Mouse (Mus musculus): ENCODE results near the gene Arrdc1. TPM values are rescaled to one million over a fixed set of nuclear protein-coding genes. Genes with fewer than 3 reads are reported as not detected.
A peak's percentile ranks its signal among the peaks of the same experiment; 100 is the strongest.

Arrdc1 gene
- total RNA-seq, 2 experiments from 2014 or later = 12.8 to 15.5 TPM

DNA sequence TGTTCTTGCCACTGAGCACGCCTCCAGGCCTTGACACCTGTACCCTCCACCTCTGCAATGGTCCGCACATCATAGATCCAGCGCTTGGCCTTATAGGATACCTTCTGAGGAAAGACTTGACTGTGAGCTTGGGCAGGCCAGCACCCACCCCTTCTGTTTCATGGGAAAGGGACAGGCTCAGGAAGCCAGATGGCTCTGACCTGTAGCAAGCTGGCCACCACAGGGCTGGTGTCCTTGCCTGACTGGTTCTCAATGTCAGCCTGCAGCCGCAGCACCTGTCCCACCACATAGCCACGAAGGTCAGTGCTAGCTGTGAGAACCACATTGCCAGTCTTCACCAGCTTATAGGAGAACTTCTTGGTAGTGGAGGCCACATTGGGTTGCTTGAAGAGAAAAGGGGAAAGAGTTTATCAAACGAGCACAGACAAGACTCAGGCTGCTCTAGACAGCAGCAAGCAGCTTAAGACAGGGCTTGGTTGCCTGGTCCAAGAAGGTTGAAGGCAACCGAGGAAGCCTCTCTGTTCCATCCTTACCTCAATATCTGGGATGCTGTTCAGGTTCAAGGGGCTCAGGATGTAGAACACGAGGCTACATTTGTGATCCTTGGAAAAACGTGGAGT lies 8.6 kb downstream of the Arrdc1 start:
- DNase-seq (ENCODE audit: low spot score in 2 of 2) = no peak
- intact Hi-C loops (cut with DNase I) = no loop called here

DNA sequence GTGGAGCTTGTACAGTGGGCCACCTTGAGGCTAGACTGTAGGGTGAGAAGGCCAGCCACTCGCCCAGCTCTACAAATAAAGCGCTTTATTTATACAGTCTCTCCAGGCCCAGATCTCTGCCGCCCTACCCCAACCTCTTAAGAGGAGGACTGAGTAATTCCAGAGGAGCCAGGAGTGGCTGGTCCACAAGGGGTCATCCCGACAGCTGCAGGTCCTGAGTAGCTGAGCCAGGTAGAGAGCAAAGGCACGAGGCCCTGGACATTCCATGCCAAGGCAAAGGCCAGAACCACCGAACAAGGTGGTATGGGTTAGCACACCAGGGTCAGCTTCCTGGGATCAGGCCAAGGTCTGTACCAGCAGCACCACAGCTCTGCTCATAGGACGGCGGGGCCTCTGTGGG lies 9.8 kb downstream of the Arrdc1 start:
- no peak for DNase-seq (ENCODE audit: low spot score in 2 of 2)
- intact Hi-C loops (cut with DNase I) = no loop called here

DNA sequence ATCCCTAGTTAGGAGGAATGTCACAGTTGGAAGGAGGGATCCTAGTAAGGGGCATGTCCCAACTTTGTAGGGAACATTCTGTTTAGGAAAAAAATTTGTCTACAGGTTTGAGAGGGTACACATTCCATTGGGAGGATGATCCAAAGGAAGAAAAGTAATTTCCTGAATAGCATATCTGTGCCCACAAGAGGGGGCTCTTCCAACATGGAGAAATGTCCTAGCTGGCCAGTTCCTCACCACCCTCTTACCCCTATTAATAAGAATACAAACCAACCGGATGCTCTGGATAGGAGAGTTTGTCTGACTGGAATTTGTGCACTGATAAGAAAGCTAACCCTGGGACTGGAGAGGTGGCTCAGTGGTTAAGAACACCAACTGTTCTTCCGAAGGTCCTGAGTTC lies 11.5 kb downstream of the Arrdc1 start:
- no peak for DNase-seq (ENCODE audit: low spot score in 2 of 2)
- intact Hi-C loops (cut with DNase I) = no loop called here

DNA sequence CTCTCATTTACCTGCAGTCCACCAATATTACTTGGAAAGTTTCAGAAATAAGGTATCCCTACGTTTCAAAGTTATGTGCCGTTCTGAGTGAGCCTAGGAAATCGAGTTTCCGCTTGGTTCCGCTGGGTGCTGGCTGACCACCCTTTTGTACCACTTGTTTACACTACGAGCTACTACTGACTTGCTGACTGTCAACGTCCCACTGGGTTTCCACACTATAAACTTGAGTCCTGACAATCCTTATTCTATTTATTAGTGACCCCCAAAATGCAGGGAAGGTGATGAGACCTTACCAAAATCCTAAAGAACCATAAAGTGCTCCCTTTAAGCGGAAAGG lies 15.2 kb downstream of the Arrdc1 start:
- intact Hi-C loops (cut with DNase I) = no loop called here
- DNase-seq (ENCODE audit: low spot score in 2 of 2) = no peak

DNA sequence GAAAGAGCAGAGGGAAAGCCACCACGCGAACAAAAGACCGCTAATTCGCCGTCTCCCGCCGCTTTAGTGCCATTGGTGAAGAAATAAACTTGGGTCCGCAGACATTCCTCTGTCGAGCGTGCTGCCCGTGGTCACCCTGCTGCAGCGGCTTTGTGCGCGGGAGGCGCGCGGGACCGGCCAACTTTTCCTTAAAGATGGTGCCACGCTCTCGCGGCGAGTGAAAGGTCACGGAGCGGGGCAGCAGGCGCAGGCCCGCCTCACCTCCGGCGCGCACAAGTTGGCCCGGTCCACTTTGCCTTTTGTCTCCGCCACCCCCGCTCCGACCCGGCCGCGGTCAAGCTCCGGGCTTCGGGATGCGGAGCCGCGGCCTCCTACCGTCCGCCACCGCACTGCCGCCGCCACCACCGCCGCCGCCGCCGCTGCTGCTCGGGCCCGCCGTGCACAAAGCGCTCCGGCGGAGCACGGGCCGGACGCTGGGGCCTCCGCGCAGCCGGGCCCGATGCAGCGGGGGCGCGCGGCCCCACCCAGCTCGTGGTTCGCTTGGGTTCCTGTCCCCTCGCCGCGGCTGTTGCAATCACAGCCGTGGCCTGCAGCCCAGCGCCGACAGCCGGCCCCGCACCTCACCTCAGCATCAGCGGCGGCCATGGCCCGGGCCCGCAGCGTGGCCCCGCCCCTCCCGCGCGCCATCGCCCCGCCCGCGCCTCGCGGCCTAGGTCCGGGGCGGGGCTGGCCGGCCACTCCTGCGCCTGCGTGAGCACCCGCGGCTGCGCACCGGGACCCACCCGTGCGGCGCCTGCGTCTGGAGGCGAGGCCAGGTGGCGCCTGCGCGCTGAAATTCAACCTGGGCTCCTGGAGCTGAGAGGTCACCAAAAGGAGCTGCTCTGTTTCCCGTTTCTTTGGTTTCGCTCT lies 15.9 kb downstream of the Arrdc1 start, which contains the start of gene Ehmt1:
TSS of gene Ehmt1 (minus strand) at position 685 of the 909 bp plus-strand sequence.
- intact Hi-C loops (cut with DNase I) = no loop called here
- peak; percentile 96 for DNase-seq (ENCODE audit: low spot score in 2 of 2)

DNA sequence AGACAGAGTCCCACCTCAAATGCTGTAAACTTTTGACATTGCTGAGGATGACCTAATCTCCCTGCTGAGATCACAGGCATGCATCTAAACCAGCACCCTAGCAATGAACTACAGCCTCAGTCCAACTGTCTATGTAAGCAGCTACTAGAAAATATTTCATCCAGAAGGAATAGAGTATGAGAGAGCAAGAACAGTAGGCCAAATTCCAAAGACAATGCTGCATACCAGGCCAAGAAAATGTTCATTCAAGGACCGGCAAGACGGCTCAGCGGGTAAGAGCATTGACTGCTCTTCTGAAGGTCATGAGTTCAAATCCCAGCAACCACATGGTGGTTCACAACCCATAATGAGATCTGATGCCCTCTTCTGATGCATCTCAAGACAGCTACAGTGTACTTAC lies 20.3 kb downstream of the Arrdc1 start:
- no peak for DNase-seq (ENCODE audit: low spot score in 2 of 2)
- intact Hi-C loops (cut with DNase I) = no loop called here

DNA sequence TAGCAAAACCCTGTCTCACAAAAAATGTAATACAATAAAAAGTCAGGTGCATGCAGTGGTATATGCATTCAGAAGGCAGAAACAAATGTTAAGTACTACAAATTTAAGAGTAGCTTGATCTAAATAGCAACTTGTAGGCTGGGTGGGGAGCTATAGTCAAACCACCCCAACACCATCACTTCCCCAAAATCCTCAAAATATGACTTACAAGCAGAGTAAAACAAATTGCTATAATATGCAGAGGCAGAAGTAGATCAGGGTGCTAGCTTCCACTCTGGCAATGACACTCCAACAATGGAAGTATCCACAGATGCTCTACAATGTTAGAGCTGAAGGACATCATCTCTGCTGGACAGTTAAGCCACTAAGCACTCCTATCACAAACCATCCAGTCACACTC lies 22.5 kb downstream of the Arrdc1 start:
- intact Hi-C loops (cut with DNase I) = no loop called here
- DNase-seq (ENCODE audit: low spot score in 2 of 2) = no peak

DNA sequence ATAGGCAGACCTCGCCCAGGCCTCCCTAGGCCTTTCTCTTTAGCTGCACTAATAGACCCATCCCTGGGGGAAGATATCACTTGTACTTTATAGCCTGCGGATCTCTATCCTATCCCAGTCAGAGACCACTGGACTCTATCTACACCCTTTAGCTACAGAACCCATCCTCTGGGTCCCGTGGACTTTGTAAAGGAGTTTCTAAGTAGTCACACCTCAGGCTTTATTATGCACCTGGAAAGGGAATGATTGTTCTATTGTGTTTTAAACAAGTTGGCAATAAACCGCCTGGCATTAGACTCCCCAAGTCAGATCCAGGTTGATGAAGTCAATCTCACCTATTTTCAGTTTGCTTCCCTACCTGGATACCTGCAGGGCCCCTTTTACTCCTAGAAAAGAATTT lies 22.9 kb downstream of the Arrdc1 start:
- no peak for DNase-seq (ENCODE audit: low spot score in 2 of 2)
- intact Hi-C loops (cut with DNase I) = no loop called here

DNA sequence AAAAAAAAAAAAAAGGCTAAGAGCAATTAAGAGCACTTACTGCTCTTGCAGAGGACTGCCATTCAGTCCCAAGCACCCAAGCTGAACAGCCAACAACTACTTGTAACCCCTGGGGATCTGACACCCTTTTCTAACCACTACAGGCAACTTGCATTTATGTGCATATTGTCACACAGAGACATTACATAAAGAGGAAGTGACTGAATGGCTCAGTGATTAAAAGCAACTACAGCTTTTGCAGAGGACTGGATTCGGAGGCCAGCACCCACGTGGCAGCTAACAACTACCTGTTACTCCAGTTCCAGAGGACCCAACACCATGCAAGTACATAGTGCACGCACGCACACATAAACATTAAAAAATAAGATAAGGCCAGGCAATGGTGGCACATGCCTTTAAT lies 24.6 kb downstream of the Arrdc1 start:
- intact Hi-C loops (cut with DNase I) = no loop called here
- no peak for DNase-seq (ENCODE audit: low spot score in 2 of 2)

DNA sequence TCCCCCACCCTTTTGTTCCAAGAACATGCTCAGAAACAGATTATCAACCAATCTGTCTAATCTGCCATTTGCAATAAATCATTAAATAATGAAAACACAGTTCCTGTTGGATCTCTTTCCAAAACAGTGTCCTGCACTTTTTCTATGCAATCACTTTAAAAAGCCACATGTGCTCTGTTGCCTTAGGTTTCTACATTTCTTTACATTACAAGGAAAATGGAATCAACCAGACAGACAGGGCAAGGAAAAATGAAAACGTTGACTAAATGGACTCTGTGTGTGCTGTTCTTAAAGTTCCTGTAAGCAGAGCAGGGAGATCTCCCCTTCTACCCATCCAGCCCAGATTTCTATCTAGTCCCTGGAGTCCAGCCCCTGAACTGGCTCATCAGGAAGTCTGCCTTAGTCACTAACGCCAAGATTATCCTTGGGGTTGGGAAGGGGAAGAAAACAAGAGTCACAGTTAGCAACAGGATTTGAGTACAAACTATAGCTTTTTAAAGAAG lies 29.3 kb downstream of the Arrdc1 start:
- DNase-seq (ENCODE audit: low spot score in 2 of 2) = no peak
- intact Hi-C loops (cut with DNase I) = no loop called here

DNA sequence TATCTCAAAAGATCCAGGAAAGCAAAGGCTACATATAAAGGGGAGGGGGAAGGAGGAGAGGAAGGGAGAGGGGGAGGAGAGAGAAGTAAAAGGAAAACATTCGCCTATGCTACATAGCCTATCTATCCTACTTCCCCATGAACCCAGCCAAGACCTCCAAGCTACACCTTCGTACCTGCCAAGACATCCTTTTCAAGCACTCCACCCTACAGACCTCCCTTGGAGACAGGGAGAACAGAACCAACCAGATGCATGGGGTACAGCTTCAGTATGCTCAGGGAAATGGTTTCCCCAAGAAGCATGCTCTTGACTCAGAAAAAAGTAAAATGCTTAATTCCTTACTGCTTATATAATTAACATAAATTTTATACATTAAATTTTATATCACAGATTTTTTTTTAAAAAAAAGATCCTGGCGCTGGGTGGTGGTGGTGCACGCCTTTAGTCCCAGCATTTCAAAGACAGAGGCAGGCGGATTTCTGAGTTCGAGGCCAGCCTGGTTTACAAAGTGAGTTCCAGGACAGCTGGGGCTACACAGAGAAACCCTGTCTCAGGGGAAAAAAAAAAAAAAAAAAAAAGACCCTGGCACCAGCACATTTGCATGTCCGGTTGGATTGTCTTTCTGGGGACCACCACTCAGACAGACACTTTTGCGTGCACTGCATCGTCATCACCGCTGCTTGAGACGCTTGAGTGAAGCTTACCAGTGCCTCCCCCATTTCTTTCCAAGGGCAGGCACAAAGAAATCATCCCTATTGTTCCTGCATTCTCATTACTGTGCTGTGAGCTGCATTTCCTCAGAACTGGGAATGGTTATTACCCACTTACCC lies 30.0 kb downstream of the Arrdc1 start:
- intact Hi-C loops (cut with DNase I) = loop anchor here (5.0 kb wide), 1 partner anchor 53 kb away; no protein-coding TSS in a partner anchor
- DNase-seq (ENCODE audit: low spot score in 2 of 2) = no peak

DNA sequence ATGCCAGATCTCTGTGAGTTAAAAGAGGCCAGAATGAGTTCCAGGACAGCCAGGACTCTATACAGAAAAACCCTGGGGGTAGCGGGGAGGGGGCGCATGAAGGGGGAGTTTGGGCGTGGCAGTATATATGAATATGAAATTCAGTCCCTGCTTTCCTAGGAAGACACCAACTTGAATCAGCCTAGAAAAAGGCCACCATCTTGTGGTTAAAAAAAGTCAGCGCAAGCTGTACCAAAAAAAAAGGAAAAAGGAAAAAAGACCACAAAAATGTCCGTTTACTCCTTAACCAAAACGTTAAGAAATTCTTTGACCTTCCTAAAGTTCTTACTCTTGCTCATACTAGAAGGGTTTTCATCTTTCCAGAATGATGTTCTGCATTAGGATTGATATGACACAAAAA lies 32.1 kb downstream of the Arrdc1 start:
- peak in 1 of 2 experiments; percentile 17 for DNase-seq (ENCODE audit: low spot score in 2 of 2)
- intact Hi-C loops (cut with DNase I) = loop anchor here (5.0 kb wide), 1 partner anchor 51 kb away; no protein-coding TSS in a partner anchor

DNA sequence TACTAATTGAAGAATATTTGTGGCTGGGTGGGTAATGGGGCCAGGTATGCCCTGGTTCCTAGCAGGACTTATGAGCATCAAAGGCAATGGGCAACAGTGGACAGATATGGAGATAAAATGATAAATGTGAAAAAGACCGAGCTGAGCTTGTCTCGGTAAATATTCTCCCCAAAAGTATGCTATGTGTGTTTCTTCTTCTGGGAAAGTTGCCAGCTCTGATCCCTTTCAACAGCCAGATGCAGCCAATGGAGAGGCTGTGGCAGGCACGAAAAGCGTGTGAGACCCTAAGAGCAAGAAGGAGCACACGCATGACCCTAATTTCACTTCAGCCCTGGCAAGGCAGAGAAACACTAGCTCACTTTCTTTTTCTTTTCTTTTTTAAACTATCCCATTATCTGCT lies 34.0 kb downstream of the Arrdc1 start:
- DNase-seq (ENCODE audit: low spot score in 2 of 2) = peak; percentile 42 to 63
- intact Hi-C loops (cut with DNase I) = loop anchor here (5.0 kb wide), 1 partner anchor 49 kb away; no protein-coding TSS in a partner anchor

DNA sequence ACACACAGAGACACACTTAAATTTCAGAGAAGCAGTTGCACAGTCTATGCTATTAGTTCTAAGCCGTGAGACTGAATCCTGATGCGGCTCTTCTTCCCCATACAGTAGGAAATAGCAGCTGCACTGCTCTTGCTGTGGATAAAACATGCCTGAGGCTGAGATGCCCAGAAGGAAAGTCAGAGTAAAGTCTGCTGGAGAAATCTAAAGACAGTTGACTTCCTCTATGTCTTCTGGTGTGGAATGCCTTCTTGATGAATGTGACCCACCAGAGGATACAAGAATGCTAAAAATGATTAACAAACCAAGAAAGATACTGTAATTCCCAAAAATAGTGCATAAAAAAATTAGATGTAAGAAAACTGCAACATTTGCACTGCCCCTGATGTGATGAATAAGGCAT lies 35.8 kb downstream of the Arrdc1 start:
- DNase-seq (ENCODE audit: low spot score in 2 of 2) = no peak
- intact Hi-C loops (cut with DNase I) = no loop called here

DNA sequence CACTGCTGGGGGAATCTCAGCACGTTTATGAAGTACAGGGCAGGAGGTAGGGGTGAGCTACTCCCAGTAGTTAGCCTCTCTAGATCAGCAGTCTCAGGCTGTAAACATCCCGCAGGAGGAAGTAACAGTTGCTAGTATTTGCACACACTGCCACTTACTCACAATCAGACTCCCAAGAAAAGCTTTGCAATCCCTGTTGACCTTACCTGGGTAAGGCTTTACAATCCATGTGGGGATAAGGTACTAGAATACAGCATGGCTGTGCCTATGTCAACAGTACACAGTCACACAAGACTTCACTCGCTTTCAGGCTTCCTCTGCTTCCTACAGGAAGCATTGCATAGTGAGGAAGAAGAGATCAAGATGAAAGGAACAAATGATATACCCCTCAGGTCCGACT lies 38.3 kb downstream of the Arrdc1 start:
- intact Hi-C loops (cut with DNase I) = no loop called here
- DNase-seq (ENCODE audit: low spot score in 2 of 2) = no peak

DNA sequence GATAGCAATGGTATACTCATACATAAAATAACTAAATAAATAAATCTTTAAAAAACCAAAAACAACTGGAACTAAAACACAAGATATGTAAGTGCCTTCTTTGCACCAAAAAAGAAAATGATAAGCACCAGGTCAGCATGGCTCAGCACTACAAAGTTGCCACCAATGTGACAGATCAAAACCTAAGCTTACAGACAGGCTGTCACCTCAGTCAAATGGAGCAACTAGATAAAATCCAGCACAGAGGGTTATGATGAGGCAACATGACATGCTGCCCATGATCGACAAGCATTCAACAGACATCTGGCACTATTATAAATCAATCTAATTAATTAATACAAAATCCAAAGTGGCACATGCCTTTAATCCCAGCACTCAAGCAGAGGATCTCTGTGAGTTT lies 40.8 kb downstream of the Arrdc1 start:
- intact Hi-C loops (cut with DNase I) = no loop called here
- no peak for DNase-seq (ENCODE audit: low spot score in 2 of 2)

DNA sequence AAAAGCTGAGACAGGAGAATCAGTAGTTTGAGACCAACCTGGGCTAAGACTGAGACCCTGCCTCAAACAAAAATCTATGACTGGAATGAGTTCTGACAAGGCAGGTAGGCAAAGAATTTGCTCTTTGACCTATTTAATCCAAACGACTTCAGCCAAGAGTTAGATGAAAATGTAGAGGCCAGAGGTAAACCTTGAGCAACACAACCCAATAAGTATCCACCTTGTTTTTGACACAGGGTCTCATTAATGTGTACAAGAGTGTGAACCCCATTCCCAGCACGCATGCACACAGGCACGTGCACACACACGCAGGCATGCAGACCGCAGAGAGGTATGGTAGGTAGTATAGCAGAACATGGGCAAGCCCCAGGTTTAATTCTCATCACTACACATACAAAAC lies 42.7 kb downstream of the Arrdc1 start:
- intact Hi-C loops (cut with DNase I) = no loop called here
- DNase-seq (ENCODE audit: low spot score in 2 of 2) = no peak

DNA sequence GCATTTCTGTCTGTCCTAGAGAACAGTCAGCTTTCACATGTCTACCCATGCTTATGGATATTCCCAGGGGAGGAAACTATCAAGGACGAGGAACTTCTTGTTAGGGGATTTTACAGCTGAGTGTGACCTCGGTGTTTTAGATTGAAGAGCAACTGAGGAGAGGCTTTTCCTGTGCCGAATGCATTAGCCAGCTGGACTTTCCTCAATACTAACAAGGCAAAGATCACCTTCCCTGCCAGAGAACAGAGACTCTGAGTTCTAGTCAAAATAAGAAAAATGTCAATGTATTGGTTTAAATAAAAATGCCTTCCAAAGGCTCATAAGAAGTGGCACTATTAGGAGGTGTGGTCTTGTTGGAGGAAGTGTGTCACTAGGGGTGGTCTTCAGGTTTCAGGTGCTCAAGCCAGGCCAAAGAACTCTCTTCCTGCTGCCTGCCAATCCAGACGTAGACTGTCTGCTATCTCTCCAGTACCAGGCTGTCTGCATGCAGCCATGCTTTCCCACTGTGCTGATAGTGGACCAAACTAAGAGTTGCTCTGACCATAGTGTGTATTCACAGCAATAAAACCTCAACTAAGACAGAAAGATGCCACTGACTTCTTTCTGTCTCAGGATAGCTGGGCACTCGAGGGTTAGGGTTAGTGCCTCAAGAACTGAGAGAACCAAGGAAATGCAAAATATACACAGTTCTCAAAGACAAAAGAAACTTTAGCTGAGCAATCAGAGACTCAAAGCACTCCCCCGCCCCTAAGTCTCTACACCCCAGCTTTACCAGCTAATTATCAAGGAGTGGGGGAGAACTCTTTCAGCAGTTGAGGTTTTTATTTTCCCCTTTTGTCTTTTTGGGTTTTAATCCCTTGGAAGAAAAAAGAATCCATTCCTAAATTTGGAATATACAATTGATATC lies 44.3 kb downstream of the Arrdc1 start:
- intact Hi-C loops (cut with DNase I) = no loop called here
- DNase-seq (ENCODE audit: low spot score in 2 of 2) = no peak

DNA sequence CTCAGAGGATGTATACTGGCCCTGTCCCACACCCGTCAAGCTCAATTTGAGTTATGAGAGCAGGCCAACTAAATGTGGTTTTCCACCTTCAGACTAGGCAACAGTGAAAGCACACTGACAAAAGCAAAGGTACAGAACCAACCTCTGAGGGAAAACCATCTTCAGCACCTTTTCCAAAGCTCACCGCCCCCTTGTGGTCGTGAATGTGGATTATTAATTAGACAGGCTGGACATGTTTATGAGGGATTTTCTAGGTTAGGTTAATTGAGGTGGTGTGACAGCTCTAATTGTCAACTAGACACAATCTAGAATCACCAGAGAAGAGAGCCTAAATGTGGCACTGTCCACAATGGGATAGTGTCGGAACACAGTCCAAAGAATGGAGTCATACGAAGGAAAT lies 46.2 kb downstream of the Arrdc1 start:
- intact Hi-C loops (cut with DNase I) = no loop called here
- no peak for DNase-seq (ENCODE audit: low spot score in 2 of 2)

Measured in left cerebral cortex, postnatal 25 days (tissue).